Mouse (Mus musculus): Measurements from ENCODE around the gene Zfp444. TPM values are rescaled to one million over a fixed set of nuclear protein-coding genes. Genes with fewer than 3 reads are reported as not detected.

The Zfp444 gene
- 4.8 TPM for polyA plus RNA-seq (2014; fragmentation: Illumina TruSeq; extraction: RNeasy Lipid Tissue Mini Kit (QIAGEN cat#74804); ENCODE audit: low read depth, low replicate concordance)

DNA sequence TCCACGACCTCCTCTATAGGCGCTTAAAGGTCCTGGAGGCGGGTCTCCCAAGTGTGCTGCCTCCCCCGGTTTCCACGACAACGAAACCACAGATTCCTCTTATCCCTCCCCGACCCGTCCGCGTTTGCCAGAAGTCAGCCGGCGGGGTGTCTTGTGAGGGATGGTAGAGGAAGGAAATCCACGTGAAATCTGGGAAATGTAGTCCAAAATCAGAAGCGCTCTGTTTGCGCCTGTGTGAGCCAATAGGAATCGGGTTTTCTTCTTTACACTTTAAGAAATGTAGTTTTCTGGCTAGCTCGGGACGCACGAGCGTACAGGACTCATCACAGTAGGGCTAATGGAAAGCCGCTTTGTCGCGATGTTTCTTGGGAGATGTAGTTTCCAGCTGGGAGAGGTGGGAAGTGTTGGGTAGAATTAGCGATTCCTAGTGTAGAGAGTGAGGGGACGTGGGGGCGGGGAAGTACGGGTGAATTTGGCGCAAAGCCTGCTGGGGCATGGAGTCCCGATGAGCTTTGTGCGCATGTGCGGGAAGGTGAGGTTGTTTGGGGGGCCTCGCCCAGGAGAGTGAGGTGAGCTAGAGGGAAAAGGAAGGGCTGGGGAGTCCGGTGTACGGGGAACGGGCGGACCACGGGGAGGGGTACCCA is at the start of gene Zfp444:
TSS of gene Zfp444 (plus strand) at position 221 of the 644 bp plus-strand sequence.

DNA sequence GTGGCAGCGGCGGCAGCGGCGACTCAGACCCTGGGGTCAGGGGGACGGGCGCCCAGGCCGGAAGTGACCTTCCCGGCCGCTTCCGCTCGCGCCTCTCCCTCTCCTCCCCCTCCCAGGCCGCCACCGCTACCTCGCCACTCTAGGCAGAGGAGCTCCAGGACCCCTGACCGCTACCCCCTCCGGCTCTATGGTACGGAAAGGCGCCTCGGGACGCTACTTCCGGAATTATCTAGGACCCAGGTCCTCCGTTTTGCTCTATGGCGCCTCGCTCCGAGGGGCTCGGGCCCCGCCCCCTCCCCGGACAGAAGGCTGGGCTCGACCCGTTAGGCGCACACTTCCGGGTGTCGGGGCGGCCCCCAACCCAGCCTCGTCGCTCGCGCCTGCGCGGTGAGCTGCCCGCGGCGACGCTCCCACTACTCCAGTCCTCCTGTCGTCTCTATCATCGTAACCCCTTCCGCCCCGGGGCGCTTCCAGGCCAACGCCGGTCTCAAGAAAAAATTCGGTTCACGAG is 16.1 kb upstream of the Zfp444 start, which contains the start of gene Zfp787:
TSS of gene Zfp787 (minus strand) at position 97 of the 511 bp plus-strand sequence.

DNA sequence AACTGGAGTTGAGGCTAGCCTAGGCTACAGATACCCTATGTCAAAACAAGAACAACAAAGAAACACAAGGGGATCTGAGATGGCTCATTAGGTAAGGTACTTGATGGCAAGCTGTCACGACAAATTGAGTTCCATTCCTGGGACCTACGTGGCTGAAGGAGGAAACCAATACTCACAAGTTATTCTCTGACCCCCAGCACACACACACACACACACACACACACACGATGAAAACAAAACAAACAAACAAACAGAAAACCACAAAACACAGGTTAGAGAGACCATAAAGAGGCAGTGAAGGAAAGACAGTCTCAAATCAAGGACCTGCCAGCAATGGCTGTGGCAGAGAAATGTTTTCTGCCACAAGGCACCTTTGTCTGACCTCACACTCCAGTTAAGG is 24.8 kb downstream of the Zfp444 start, which contains the start of gene Galp:
TSS of gene Galp (plus strand) at position 301 of the 400 bp plus-strand sequence.

DNA sequence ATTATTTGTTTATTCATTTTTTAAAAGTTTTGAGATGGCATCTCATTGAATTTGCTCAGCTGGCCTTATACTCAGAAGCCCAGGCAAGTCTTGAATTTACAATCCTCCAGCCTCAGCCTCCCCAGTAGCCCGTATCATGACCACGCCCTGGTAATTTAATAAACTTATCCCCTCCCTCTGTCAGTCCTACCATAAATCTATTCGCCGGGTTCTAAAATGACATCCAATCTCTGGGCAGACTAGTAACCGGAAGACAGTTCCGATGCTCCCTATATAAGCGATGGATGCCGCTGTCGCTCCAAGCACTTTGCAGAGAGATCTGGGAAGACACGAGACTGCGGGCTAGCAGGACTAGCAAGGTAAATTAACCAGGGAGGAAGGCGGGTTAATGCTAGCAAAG is 50.0 kb downstream of the Zfp444 start, which contains the start of gene Zscan5b:
TSS of gene Zscan5b (plus strand) at position 301 of the 400 bp plus-strand sequence.

Other genes starting within 250 kb of the Zfp444 start
- gene Vmn1r65, start 161.2 kb upstream of the Zfp444 start, polyA plus RNA-seq (2014; fragmentation: Illumina TruSeq; extraction: RNeasy Lipid Tissue Mini Kit (QIAGEN cat#74804); ENCODE audit: low read depth, low replicate concordance): not detected
- gene Nlrp4c, start 127.1 kb upstream of the Zfp444 start, polyA plus RNA-seq (2014; fragmentation: Illumina TruSeq; extraction: RNeasy Lipid Tissue Mini Kit (QIAGEN cat#74804); ENCODE audit: low read depth, low replicate concordance): not detected
- gene Zfp787, start 16.2 kb upstream of the Zfp444 start, polyA plus RNA-seq (2014; fragmentation: Illumina TruSeq; extraction: RNeasy Lipid Tissue Mini Kit (QIAGEN cat#74804); ENCODE audit: low read depth, low replicate concordance): 5.3 TPM
- gene Galp, start 24.9 kb downstream of the Zfp444 start, polyA plus RNA-seq (2014; fragmentation: Illumina TruSeq; extraction: RNeasy Lipid Tissue Mini Kit (QIAGEN cat#74804); ENCODE audit: low read depth, low replicate concordance): not detected
- gene Zscan5b, start 50.1 kb downstream of the Zfp444 start, polyA plus RNA-seq (2014; fragmentation: Illumina TruSeq; extraction: RNeasy Lipid Tissue Mini Kit (QIAGEN cat#74804); ENCODE audit: low read depth, low replicate concordance): not detected
- gene Epp13, start 80.5 kb downstream of the Zfp444 start, polyA plus RNA-seq (2014; fragmentation: Illumina TruSeq; extraction: RNeasy Lipid Tissue Mini Kit (QIAGEN cat#74804); ENCODE audit: low read depth, low replicate concordance): not detected
- 2.7 TPM for gene Zfp667, start 114.4 kb downstream of the Zfp444 start, polyA plus RNA-seq (2014; fragmentation: Illumina TruSeq; extraction: RNeasy Lipid Tissue Mini Kit (QIAGEN cat#74804); ENCODE audit: low read depth, low replicate concordance)
- gene Zfp583, start 159.1 kb downstream of the Zfp444 start, polyA plus RNA-seq (2014; fragmentation: Illumina TruSeq; extraction: RNeasy Lipid Tissue Mini Kit (QIAGEN cat#74804); ENCODE audit: low read depth, low replicate concordance): 0.58 TPM
- not detected for gene Gm3854, start 171.5 kb downstream of the Zfp444 start, polyA plus RNA-seq (2014; fragmentation: Illumina TruSeq; extraction: RNeasy Lipid Tissue Mini Kit (QIAGEN cat#74804); ENCODE audit: low read depth, low replicate concordance)
- 2.0 TPM for gene Zfp78, start 191.1 kb downstream of the Zfp444 start, polyA plus RNA-seq (2014; fragmentation: Illumina TruSeq; extraction: RNeasy Lipid Tissue Mini Kit (QIAGEN cat#74804); ENCODE audit: low read depth, low replicate concordance)
- 1.4 TPM for gene Zfp28, start 211.1 kb downstream of the Zfp444 start, polyA plus RNA-seq (2014; fragmentation: Illumina TruSeq; extraction: RNeasy Lipid Tissue Mini Kit (QIAGEN cat#74804); ENCODE audit: low read depth, low replicate concordance)
- not detected for gene Smim17, start 226.5 kb downstream of the Zfp444 start, polyA plus RNA-seq (2014; fragmentation: Illumina TruSeq; extraction: RNeasy Lipid Tissue Mini Kit (QIAGEN cat#74804); ENCODE audit: low read depth, low replicate concordance)
- not detected for gene Gm20715, start 238.1 kb downstream of the Zfp444 start, polyA plus RNA-seq (2014; fragmentation: Illumina TruSeq; extraction: RNeasy Lipid Tissue Mini Kit (QIAGEN cat#74804); ENCODE audit: low read depth, low replicate concordance)

All from liver, adult 10 weeks (tissue).